Mouse (Mus musculus) hindbrain, embryonic 14.5 days (tissue): ENCODE measurements around the gene Lrp1. TPM values are rescaled to one million over a fixed set of nuclear protein-coding genes. Genes with fewer than 3 reads are reported as not detected.

Experiments used
- ATAC-seq: fragments of 200-750 bp; cut with Nextera tagmentation; 2 replicates; pipeline ENCODE4 v1.8.0; 2017; ENCODE audit warnings: moderate number of reproducible peaks, mild to moderate bottlenecking, moderate TSS enrichment, moderate library complexity; ENCODE audit not compliant: low FRiP score
- DNase-seq: peaks from one replicate; pipeline ENCODE4 v3.0.0-alpha.2; 2015; ENCODE audit warnings: low spot score
- H3K27ac ChIP-seq: fragments of 300-500 bp; sonication (generic); 2 replicates; pipeline ENCODE4 v1.5.1; 2014; ENCODE audit warnings: mild to moderate bottlenecking, moderate library complexity
- H3K27me3 ChIP-seq: fragments of 300-500 bp; sonication (generic); 2 replicates; pipeline ENCODE4 v1.6.1; 2014; ENCODE audit warnings: mild to moderate bottlenecking, low read length, mixed read lengths; ENCODE audit not compliant: control insufficient read depth, insufficient read depth
- H3K36me3 ChIP-seq: fragments of 300-500 bp; sonication (generic); replicated peaks from 2 replicates; pipeline ENCODE4 v1.6.1; 2014; ENCODE audit not compliant: control insufficient read depth, insufficient read depth
- H3K4me1 ChIP-seq: fragments of 300-500 bp; sonication (generic); replicated peaks from 2 replicates; pipeline ENCODE4 v1.6.1; 2014; ENCODE audit warnings: antibody characterized with exemption, low read length, mixed read lengths; ENCODE audit not compliant: control insufficient read depth, insufficient read depth
- H3K4me2 ChIP-seq: fragments of 300-500 bp; sonication (generic); replicated peaks from 2 replicates; pipeline ENCODE4 v1.6.1; 2014; ENCODE audit warnings: mild to moderate bottlenecking, moderate library complexity
- H3K4me3 ChIP-seq: fragments of 300-500 bp; sonication (generic); replicated peaks from 2 replicates; pipeline ENCODE4 v1.5.1; 2014; ENCODE audit warnings: mild to moderate bottlenecking, low read length
- H3K9ac ChIP-seq: fragments of 300-500 bp; sonication (generic); 2 replicates; pipeline ENCODE4 v1.6.1; 2014
- H3K9me3 ChIP-seq: fragments of 300-500 bp; sonication (generic); 2 replicates; pipeline ENCODE4 v1.6.1; 2016; ENCODE audit warnings: low read length; ENCODE audit not compliant: control insufficient read depth
- WGBS: fragments of 180-500 bp; shearing (Covaris S2); extraction: QIAGEN DNeasy Blood & Tissue Kit; methylation state at CpG from one replicate; pipeline ENCODE4 v1.1.7; 2014; 5-methylcytosine and 5-hydroxymethylcytosine counted together
- polyA plus RNA-seq: library from polyadenylated mRNA; unstranded; fragments of >200 nt; fragmentation: Nextera tagmentation; extraction: Ambion mirVana; gene quantifications from 2 replicates; pipeline ENCODE4 v1.2.1, GENCODE M21; 2014

Lrp1 gene
- polyA plus RNA-seq, 1 experiment from 2014 or later: 118 TPM

- Histone ChIP-seq H3K27me3 (no peaks in the 10 kb centered on the region), H3K4me1 (no peaks in the 10 kb centered on the region), H3K27ac (no peak overlapping the region), H3K9ac (no peak overlapping the region), H3K4me3 (no peak overlapping the region), H3K4me2 (no peak overlapping the region), H3K9me3 (no peaks in the 10 kb centered on the region), H3K36me3 (no peaks in the 10 kb centered on the region)
- ATAC-seq (no peak), DNase-seq (no peak)
- WGBS: 72% methylated on average over 16 of the region's 16 CpGs
Observed at GRCm38 (mm10) chr10:127654970-127655579, 34.1 kb upstream of the Lrp1 start.

GRCm38 (mm10) chr10:127652906-127653638 lies 32.1 kb upstream of the Lrp1 start:
- Histone ChIP-seq H3K4me3 (no peak overlapping the region), H3K4me2 (peak overlapping the region; percentile 22; the same call in 1 of the 2 replicates), H3K27ac (no peak overlapping the region), H3K36me3 (no peaks in the 10 kb centered on the region), H3K9me3 (no peaks in the 10 kb centered on the region), H3K27me3 (no peaks in the 10 kb centered on the region), H3K9ac (no peak overlapping the region), H3K4me1 (no peaks in the 10 kb centered on the region)
- WGBS: 58% methylated on average over 21 of the region's 21 CpGs
- no peak for DNase-seq
- ATAC-seq: no peak

- Histone ChIP-seq H3K9ac (no peak overlapping the region), H3K9me3 (no peaks in the 10 kb centered on the region), H3K36me3 (no peaks in the 10 kb centered on the region), H3K4me3 (no peak overlapping the region), H3K4me2 (no peak overlapping the region), H3K4me1 (peaks cover 17% of the 10 kb centered on the region; the same call in 1 of the 2 replicates), H3K27me3 (peaks cover 32% of the 10 kb centered on the region), H3K27ac (no peak overlapping the region)
- no peak for ATAC-seq
- WGBS: 62% methylated on average over 2 of the region's 2 CpGs
- DNase-seq: no peak
Observed at GRCm38 (mm10) chr10:127645791-127646190, 24.8 kb upstream of the Lrp1 start.

- Histone ChIP-seq H3K4me1 (peaks cover 17% of the 10 kb centered on the region; the same call in 1 of the 2 replicates), H3K36me3 (no peaks in the 10 kb centered on the region), H3K9ac (peak overlapping the region; percentile 53), H3K4me2 (peak overlapping the region; percentile 47), H3K9me3 (no peaks in the 10 kb centered on the region), H3K27ac (peak overlapping the region; percentile 45; the same call in 1 of the 2 replicates), H3K27me3 (peaks cover 32% of the 10 kb centered on the region), H3K4me3 (peak overlapping the region; percentile 26)
- ATAC-seq (0 out of 2 replicates have a peak, but pooled peaks have one; percentile 32), DNase-seq (no peak)
- 2% methylated on average over 25 of the region's 25 CpGs for WGBS
Observed at GRCm38 (mm10) chr10:127643553-127644238, 22.7 kb upstream of the Lrp1 start.

- 7% methylated on average over 36 of the region's 37 CpGs for WGBS
- ATAC-seq (peak; percentile 43; the same call in 1 of the 2 replicates), DNase-seq (no peak)
- peak within 1 kb of the TSS; percentile 45 for H3K27ac ChIP-seq
- no peaks in the 10 kb centered on the region for H3K36me3 ChIP-seq
- peak within 1 kb of the TSS; percentile 53 for H3K9ac ChIP-seq
- peaks cover 17% of the 10 kb centered on the region; the same call in 1 of the 2 replicates for H3K4me1 ChIP-seq
- peaks cover 32% of the 10 kb centered on the region for H3K27me3 ChIP-seq
- H3K9me3 ChIP-seq: no peaks in the 10 kb centered on the region
- H3K4me3 ChIP-seq: peak within 1 kb of the TSS; percentile 26
- peak within 1 kb of the TSS; percentile 47 for H3K4me2 ChIP-seq
Observed at GRCm38 (mm10) chr10:127642772-127643552, 22.0 kb upstream of the Lrp1 start, which contains the start of gene Stat6. Gene Stat6, plus strand, starts transcription at chr10:127642986.

- H3K36me3 ChIP-seq: no peaks in the 10 kb centered on the region
- H3K4me1 ChIP-seq: peaks cover 17% of the 10 kb centered on the region; the same call in 1 of the 2 replicates
- H3K9ac ChIP-seq: peak overlapping the region; percentile 53; the same call in 1 of the 2 replicates
- peaks cover 32% of the 10 kb centered on the region for H3K27me3 ChIP-seq
- DNase-seq (peak; percentile 84), ATAC-seq (peak; percentile 67; the same call in 1 of the 2 replicates)
- 6% methylated on average over 19 of the region's 19 CpGs for WGBS
- H3K4me2 ChIP-seq: peak overlapping the region; percentile 47
- H3K9me3 ChIP-seq: no peaks in the 10 kb centered on the region
- peak overlapping the region; percentile 45; the same call in 1 of the 2 replicates for H3K27ac ChIP-seq
- peak overlapping the region; percentile 26 for H3K4me3 ChIP-seq
Observed at GRCm38 (mm10) chr10:127641861-127642771, 21.2 kb upstream of the Lrp1 start.

- WGBS: 80% methylated on average over 5 of the region's 5 CpGs
- Histone ChIP-seq H3K9ac (no peak overlapping the region), H3K9me3 (no peaks in the 10 kb centered on the region), H3K4me3 (no peak overlapping the region), H3K36me3 (no peaks in the 10 kb centered on the region), H3K27ac (no peak overlapping the region), H3K27me3 (peaks cover 32% of the 10 kb centered on the region), H3K4me2 (no peak overlapping the region), H3K4me1 (peaks cover 17% of the 10 kb centered on the region; the same call in 1 of the 2 replicates)
- DNase-seq (no peak), ATAC-seq (no peak)
Observed at GRCm38 (mm10) chr10:127640421-127640820, 19.5 kb upstream of the Lrp1 start.

GRCm38 (mm10) chr10:127632668-127633271 lies 11.8 kb upstream of the Lrp1 start:
- H3K9ac ChIP-seq: no peak overlapping the region
- H3K4me3 ChIP-seq: no peak overlapping the region
- no peaks in the 10 kb centered on the region for H3K4me1 ChIP-seq
- no peaks in the 10 kb centered on the region for H3K27me3 ChIP-seq
- H3K36me3 ChIP-seq: no peaks in the 10 kb centered on the region
- H3K4me2 ChIP-seq: no peak overlapping the region
- no peaks in the 10 kb centered on the region for H3K9me3 ChIP-seq
- H3K27ac ChIP-seq: no peak overlapping the region
- no peak for ATAC-seq
- no peak for DNase-seq
- WGBS: 82% methylated on average over 7 of the region's 7 CpGs
